Mouse (Mus musculus): ENCODE data around the gene Pim3. TPM values are rescaled to one million over a fixed set of nuclear protein-coding genes. Genes with fewer than 3 reads are reported as not detected.

Gene Pim3
- total and polyA plus RNA-seq, 3 experiments: 33.6 to 41.6 TPM; not detected in 1

DNA sequence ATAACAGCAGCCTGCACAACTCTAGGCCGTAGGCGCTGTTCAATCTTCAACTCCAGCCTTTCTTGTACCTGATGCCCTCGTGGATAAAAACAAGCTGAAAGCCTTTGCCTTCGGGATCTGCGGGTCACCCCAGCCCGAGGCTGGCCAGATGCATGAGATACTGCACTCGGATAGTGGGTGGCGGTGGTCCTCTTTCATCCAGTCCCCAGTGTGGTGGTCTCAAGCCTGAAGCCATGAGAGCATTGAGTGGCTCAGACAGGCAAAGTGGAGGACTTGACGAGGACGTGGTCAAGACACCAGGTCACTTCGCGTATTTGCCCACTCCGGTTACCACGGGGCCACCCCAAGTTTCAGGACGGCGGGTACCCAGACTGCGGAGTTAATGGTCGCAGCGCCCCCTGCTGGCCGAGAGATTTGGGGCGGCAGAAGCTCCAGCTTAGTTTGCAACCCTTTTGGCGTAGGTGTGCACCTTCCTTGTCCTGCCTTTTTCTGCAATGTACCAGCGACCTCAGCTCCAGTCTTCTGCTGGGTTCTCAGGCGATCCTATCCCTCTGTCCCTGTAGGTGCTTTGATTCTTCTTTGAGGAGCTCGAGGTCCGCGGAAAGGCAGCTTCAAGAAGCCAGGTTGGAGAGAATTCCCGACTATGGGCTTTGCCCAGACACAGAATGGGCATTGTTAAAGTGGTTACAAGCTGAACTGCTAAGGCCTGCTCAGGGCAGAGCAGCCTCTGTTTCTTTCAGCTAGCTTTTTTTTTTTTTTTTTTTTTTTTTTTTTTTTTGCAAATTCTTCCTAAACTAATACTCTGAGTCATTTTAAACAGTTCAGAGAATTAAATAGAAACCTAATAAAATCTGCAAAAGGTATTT lies 14.4 kb downstream of the Pim3 start:
- H3K27ac ChIP-seq (ENCODE audit: control insufficient read depth, low read depth, low read length): no peak overlapping the region
- H3K4me1 ChIP-seq (ENCODE audit: control insufficient read depth in 1 of 2, insufficient read depth in 2 of 2, low read length in 2 of 2): no peaks in the 10 kb centered on the region; a peak in 1 of 4 replicates
- no peak overlapping the region for H3K9ac ChIP-seq (ENCODE audit: control insufficient read depth, low read depth, low read length, poor library complexity, severe bottlenecking)
- peak; percentile 76 for TF ChIP-seq RAD21 (IDR thresholded peaks at IDR 0.05; ENCODE audit: low read depth, low read length)
- TF ChIP-seq EP300 (IDR thresholded peaks at IDR 0.05; ENCODE audit: low read depth in 1 of 2, low read length in 2 of 2): no peak
- TF ChIP-seq SMC3 (IDR thresholded peaks at IDR 0.05; ENCODE audit: low read depth, low read length): peak; percentile 84
- peak; percentile 76 to 99 (median 88) for TF ChIP-seq CTCF (IDR thresholded peaks at IDR 0.05 in 2 of 3, conservative IDR thresholded peaks at IDR 0.05 in 1 of 3; ENCODE audit: control insufficient read depth in 1 of 3, insufficient read depth in 1 of 3, low read depth in 2 of 3, low read length in 3 of 3, poor library complexity in 1 of 3, severe bottlenecking in 1 of 3)
- TF ChIP-seq MEF2A (IDR thresholded peaks at IDR 0.05; ENCODE audit: extremely low read depth, insufficient replicate concordance, low read depth, low read length, poor library complexity, severe bottlenecking): no peak
- no peak for TF ChIP-seq POLR2A (IDR thresholded peaks at IDR 0.05; ENCODE audit: control insufficient read depth in 1 of 2, insufficient read depth in 1 of 2, low read depth in 1 of 2, low read length in 2 of 2, poor library complexity in 1 of 2)
- peak; percentile 67 for TF ChIP-seq ZC3H11A (IDR thresholded peaks at IDR 0.05; ENCODE audit: low read depth, low read length)
- no peak for TF ChIP-seq E2F4 (IDR thresholded peaks at IDR 0.05; ENCODE audit: borderline replicate concordance, low read depth, low read length)
- DNase-seq (ENCODE audit: low read depth, low spot score): peak; percentile 78
- peaks cover 0 to 8% of the 10 kb centered on the region in 2 experiments; a peak in 3 of 4 replicates for H3K27me3 ChIP-seq (ENCODE audit: control insufficient read depth in 1 of 2, insufficient read depth in 2 of 2, low read length in 2 of 2)
- H3K4me3 ChIP-seq (ENCODE audit: control insufficient read depth in 1 of 2, insufficient read depth in 1 of 2, low read depth in 2 of 2, low read length in 2 of 2): no peak overlapping the region
- no peaks in the 10 kb centered on the region for H3K9me3 ChIP-seq (replicated peaks; ENCODE audit: insufficient read depth, low read length)
- no peaks in the 10 kb centered on the region for H3K36me3 ChIP-seq (ENCODE audit: control insufficient read depth in 1 of 2, insufficient read depth in 2 of 2, low read length in 2 of 2)
- H3K79me2 ChIP-seq (ENCODE audit: control insufficient read depth, insufficient read depth, low read length, poor library complexity): no peaks in the 10 kb centered on the region

DNA sequence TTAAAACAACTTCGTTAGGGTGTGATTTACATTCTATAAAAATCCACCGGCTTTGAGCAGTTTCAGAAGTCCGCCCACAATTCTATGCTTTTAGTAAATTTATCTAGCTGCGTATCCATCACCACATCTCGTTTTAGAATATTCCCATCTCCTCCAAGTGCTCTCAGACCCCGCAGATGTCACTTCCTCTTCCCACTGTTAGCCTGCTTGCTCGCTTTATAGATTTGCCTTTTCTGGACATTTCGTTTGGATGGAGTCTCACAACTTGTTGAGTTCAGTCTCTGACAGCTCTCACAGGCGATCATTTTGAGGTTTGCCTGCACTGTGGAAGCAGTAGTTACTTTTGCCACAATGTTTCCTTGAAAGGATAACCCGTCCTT lies 15.0 kb downstream of the Pim3 start:
- Histone ChIP-seq H3K27me3 (ENCODE audit: control insufficient read depth in 1 of 2, insufficient read depth in 2 of 2, low read length in 2 of 2) (peaks cover 0 to 8% of the 10 kb centered on the region in 2 experiments; a peak in 3 of 4 replicates), H3K9me3 (replicated peaks; ENCODE audit: insufficient read depth, low read length) (no peaks in the 10 kb centered on the region), H3K79me2 (ENCODE audit: control insufficient read depth, insufficient read depth, low read length, poor library complexity) (no peaks in the 10 kb centered on the region), H3K36me3 (ENCODE audit: control insufficient read depth in 1 of 2, insufficient read depth in 2 of 2, low read length in 2 of 2) (no peaks in the 10 kb centered on the region), H3K9ac (ENCODE audit: control insufficient read depth, low read depth, low read length, poor library complexity, severe bottlenecking) (no peak overlapping the region), H3K4me1 (ENCODE audit: control insufficient read depth in 1 of 2, insufficient read depth in 2 of 2, low read length in 2 of 2) (no peaks in the 10 kb centered on the region; a peak in 1 of 4 replicates), H3K27ac (ENCODE audit: control insufficient read depth, low read depth, low read length) (no peak overlapping the region), H3K4me3 (ENCODE audit: control insufficient read depth in 1 of 2, insufficient read depth in 1 of 2, low read depth in 2 of 2, low read length in 2 of 2) (no peak overlapping the region)
- no peak for TF ChIP-seq MEF2A (IDR thresholded peaks at IDR 0.05; ENCODE audit: extremely low read depth, insufficient replicate concordance, low read depth, low read length, poor library complexity, severe bottlenecking)
- no peak for TF ChIP-seq KAT2A (conservative IDR thresholded peaks at IDR 0.05; ENCODE audit: low read depth, low read length)
- TF ChIP-seq HCFC1 (IDR thresholded peaks at IDR 0.05; ENCODE audit: low read depth, low read length): no peak
- TF ChIP-seq ELF1 (IDR thresholded peaks at IDR 0.05; ENCODE audit: low read depth, low read length): no peak
- TF ChIP-seq POLR2AphosphoS5 (IDR thresholded peaks at IDR 0.05; ENCODE audit: borderline replicate concordance, low read depth, low read length): no peak
- TF ChIP-seq NELFE (IDR thresholded peaks at IDR 0.05; ENCODE audit: low read depth, low read length): no peak
- TF ChIP-seq TAL1 (IDR thresholded peaks at IDR 0.05; ENCODE audit: low read length): no peak
- TF ChIP-seq GABPA (IDR thresholded peaks at IDR 0.05; ENCODE audit: low read depth, low read length): no peak
- no peak for TF ChIP-seq BHLHE40 (IDR thresholded peaks at IDR 0.05; ENCODE audit: borderline replicate concordance, low read depth, low read length)
- TF ChIP-seq MAZ (IDR thresholded peaks at IDR 0.05; ENCODE audit: low read depth, low read length): no peak
- TF ChIP-seq CHD2 (IDR thresholded peaks at IDR 0.05; ENCODE audit: low read length): no peak
- TF ChIP-seq ZKSCAN1 (IDR thresholded peaks at IDR 0.05; ENCODE audit: low read depth, low read length): no peak
- no peak for TF ChIP-seq E2F4 (IDR thresholded peaks at IDR 0.05; ENCODE audit: borderline replicate concordance, low read depth, low read length)
- no peak for TF ChIP-seq MAX (IDR thresholded peaks at IDR 0.05; ENCODE audit: low read length)
- no peak for TF ChIP-seq MYB (IDR thresholded peaks at IDR 0.05; ENCODE audit: low read depth, low read length)
- no peak for DNase-seq (ENCODE audit: low read depth, low spot score)

Data from MEL (cell line).